Mouse (Mus musculus) small intestine, adult 2 months (tissue): ENCODE results near the gene Eid3.

ENCODE experiments used
- CTCF ChIP-seq: fragments of 200-500 bp; IDR thresholded peaks from 2 replicates; pipeline ENCODE4 v1.5.1; 2012; ENCODE audit warnings: low read depth, mild to moderate bottlenecking, control low read depth, inconsistent platforms, low read length, moderate library complexity, mixed read lengths; ENCODE audit not compliant: insufficient replicate concordance, insufficient read length; ENCODE audit errors: extremely low read depth
- POLR2A ChIP-seq: fragments of 200-500 bp; IDR thresholded peaks from 2 replicates; pipeline ENCODE4 v1.6.1; 2012; ENCODE audit warnings: low read depth, mild to moderate bottlenecking, control low read depth, inconsistent platforms, low read length, moderate library complexity

DNA sequence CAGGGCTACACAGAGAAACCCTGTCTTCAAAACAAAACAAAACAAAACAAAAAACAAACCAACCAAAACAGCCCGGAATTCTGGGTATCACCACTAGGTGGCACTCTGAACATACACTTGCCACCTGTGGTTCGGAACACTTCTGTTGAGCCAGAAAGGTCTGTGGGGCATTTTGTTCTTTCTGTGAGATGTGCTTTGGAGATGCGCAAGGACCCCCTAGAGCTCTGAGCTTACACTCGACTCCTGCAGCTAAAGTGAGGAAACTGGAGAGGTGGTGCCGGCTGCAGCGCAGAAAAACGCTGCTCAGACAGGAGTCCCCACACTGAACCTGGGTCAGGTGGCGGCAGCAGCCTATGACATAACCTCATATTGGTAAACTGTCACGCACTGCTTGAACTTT is 43.0 kb downstream of the Eid3 start:
- TF ChIP-seq CTCF (peak; percentile 54; the same call in 1 of the 2 replicates), POLR2A (no peak)
